Mouse (Mus musculus) intestine, embryonic 14.5 days (tissue): ENCODE data around the gene Pdzk1ip1. TPM values are rescaled to one million over a fixed set of nuclear protein-coding genes. Genes with fewer than 3 reads are reported as not detected.

ENCODE experiments used
- ATAC-seq: fragments of 200-750 bp; cut with Nextera tagmentation; replicated peaks from 2 replicates; pipeline ENCODE4 v1.8.0; 2017; ENCODE audit warnings: low read depth, moderate number of reproducible peaks, moderate TSS enrichment, moderate library complexity; ENCODE audit not compliant: low FRiP score, low TSS enrichment
- DNase-seq: peaks from one replicate; pipeline ENCODE4 v3.0.0-alpha.2; 2018; ENCODE audit warnings: low spot score
- H3K27ac ChIP-seq: fragments of 300-500 bp; sonication (generic); 2 replicates; pipeline ENCODE4 v1.5.1; 2014; ENCODE audit warnings: low read depth, mild to moderate bottlenecking, control low read depth
- H3K27me3 ChIP-seq: fragments of 300-500 bp; sonication (generic); replicated peaks from 2 replicates; pipeline ENCODE4 v1.6.1; 2014; ENCODE audit warnings: low read length, control low read depth; ENCODE audit not compliant: control insufficient read depth, insufficient read depth
- H3K36me3 ChIP-seq: fragments of 300-500 bp; sonication (generic); 2 replicates; pipeline ENCODE4 v1.6.1; 2014; ENCODE audit warnings: low read length, control low read depth; ENCODE audit not compliant: control insufficient read depth, insufficient read depth
- H3K4me1 ChIP-seq: fragments of 300-500 bp; sonication (generic); replicated peaks from 2 replicates; pipeline ENCODE4 v1.6.1; 2014; ENCODE audit warnings: low read length, control low read depth, mixed read lengths; ENCODE audit not compliant: control insufficient read depth, insufficient read depth
- H3K4me2 ChIP-seq: fragments of 300-500 bp; sonication (generic); 2 replicates; pipeline ENCODE4 v1.6.1; 2014; ENCODE audit warnings: low read length
- H3K4me3 ChIP-seq: fragments of 300-500 bp; sonication (generic); 2 replicates; pipeline ENCODE4 v1.5.1; 2014; ENCODE audit warnings: low read depth, low read length, control low read depth, mixed read lengths
- H3K9ac ChIP-seq: fragments of 300-500 bp; sonication (generic); 2 replicates; pipeline ENCODE4 v1.6.1; 2014; ENCODE audit warnings: mild to moderate bottlenecking, low read length
- H3K9me3 ChIP-seq: fragments of 300-500 bp; sonication (generic); 2 replicates; pipeline ENCODE4 v1.6.1; 2016; ENCODE audit warnings: low read length, control low read depth; ENCODE audit not compliant: control insufficient read depth
- WGBS: fragments of 180-500 bp; shearing (Covaris S2); extraction: QIAGEN DNeasy Blood & Tissue Kit; methylation state at CpG from one replicate; pipeline ENCODE4 v1.1.7; 2014; 5-methylcytosine and 5-hydroxymethylcytosine counted together
- polyA plus RNA-seq: library from polyadenylated mRNA; unstranded; fragments of >200 nt; fragmentation: Nextera tagmentation; extraction: Ambion mirVana; gene quantifications from 2 replicates; pipeline ENCODE4 v1.2.1, GENCODE M21; 2014

Gene Pdzk1ip1
- polyA plus RNA-seq, 1 experiment from 2014 or later, result 50.5 TPM

DNA sequence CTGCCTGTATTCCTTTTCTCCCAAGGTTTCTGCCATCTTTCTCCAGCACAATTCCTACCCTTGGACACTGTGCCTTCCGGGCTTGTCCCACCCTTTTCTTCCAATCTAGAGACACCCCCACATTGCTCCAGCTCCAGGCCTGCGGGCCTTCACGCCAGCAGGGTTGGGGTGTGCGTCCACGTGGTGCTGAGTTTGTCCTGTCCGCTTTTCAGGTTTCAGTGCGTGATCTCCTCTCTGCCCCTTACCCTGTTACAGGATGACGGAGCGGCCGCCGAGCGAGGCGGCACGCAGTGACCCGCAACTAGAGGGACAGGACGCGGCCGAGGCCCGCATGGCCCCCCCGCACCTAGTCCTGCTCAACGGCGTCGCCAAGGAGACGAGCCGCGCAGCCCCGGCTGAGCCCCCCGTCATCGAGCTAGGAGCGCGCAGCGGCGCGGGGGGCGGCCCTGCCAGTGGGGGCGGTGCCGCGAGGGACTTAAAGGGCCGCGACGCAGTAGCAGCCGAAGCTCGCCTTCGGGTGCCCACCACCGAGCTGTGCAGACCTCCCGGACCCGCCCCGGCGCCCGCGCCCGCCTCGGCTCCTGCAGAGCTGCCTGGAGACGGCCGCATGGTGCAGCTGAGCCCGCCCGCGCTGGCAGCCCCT, 25.5 kb upstream of the Pdzk1ip1 start:
- peak; percentile 68 for DNase-seq
- ATAC-seq, result peak; percentile 78
- Histone ChIP-seq H3K9me3 (no peaks in the 10 kb centered on the region), H3K27me3 (peaks cover 92% of the 10 kb centered on the region), H3K4me3 (peak overlapping the region; percentile 50), H3K4me2 (peak overlapping the region; percentile 94), H3K4me1 (peaks cover 5% of the 10 kb centered on the region), H3K36me3 (no peaks in the 10 kb centered on the region), H3K27ac (no peak overlapping the region), H3K9ac (peak overlapping the region; percentile 27)
- under 1% methylated on average over 58 of the region's 58 CpGs for WGBS

- Histone ChIP-seq H3K9me3 (no peaks in the 10 kb centered on the region), H3K4me1 (peaks cover 5% of the 10 kb centered on the region), H3K36me3 (no peaks in the 10 kb centered on the region), H3K27ac (no peak overlapping the region), H3K27me3 (peaks cover 85% of the 10 kb centered on the region), H3K4me3 (peak overlapping the region; percentile 50), H3K9ac (peak overlapping the region; percentile 27; the same call in 1 of the 2 replicates), H3K4me2 (peak overlapping the region; percentile 94)
- peak; percentile 26; the same call in 1 of the 2 replicates for ATAC-seq
- 2% methylated on average over 31 of the region's 31 CpGs for WGBS
- no peak for DNase-seq
Measured at GRCm38 (mm10) chr4:115063518-115064239, 24.8 kb upstream of the Pdzk1ip1 start.

DNA sequence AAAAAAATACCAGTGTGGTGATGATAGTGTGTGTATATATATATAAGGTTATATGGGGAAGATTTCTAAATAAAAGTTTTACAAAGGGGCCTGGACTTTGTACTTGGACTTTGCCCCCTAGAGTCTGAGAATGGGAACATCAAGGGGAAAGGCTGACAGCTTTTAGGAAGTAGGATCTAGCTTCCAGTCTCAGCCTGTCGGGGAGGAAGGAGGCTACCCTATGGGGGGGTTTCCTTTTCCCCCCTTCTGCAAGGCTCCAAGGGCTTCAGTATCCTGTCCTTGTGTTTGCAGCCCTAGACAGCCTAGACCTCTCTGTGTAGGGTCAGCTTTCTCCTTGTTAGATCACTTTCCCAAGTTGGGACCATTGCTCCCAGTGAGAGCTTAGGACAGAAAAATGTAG, 16.8 kb upstream of the Pdzk1ip1 start:
- H3K9me3 ChIP-seq, result no peaks in the 10 kb centered on the region
- DNase-seq (no peak), ATAC-seq (no peak)
- H3K4me1 ChIP-seq, result no peaks in the 10 kb centered on the region
- no peaks in the 10 kb centered on the region for H3K36me3 ChIP-seq
- no peak overlapping the region for H3K4me3 ChIP-seq
- H3K9ac ChIP-seq, result no peak overlapping the region
- 56% methylated on average over 1 of the region's 1 CpGs for WGBS
- no peak overlapping the region for H3K27ac ChIP-seq
- H3K27me3 ChIP-seq, result peaks cover 9% of the 10 kb centered on the region; the same call in 1 of the 2 replicates
- no peak overlapping the region for H3K4me2 ChIP-seq

GRCm38 (mm10) chr4:115074789-115075188, 13.7 kb upstream of the Pdzk1ip1 start:
- no peaks in the 10 kb centered on the region for H3K36me3 ChIP-seq
- H3K27me3 ChIP-seq, result no peaks in the 10 kb centered on the region
- ATAC-seq (no peak), DNase-seq (no peak)
- H3K9ac ChIP-seq, result no peak overlapping the region
- no peak overlapping the region for H3K4me3 ChIP-seq
- WGBS, result 87% methylated on average over 1 of the region's 1 CpGs
- no peak overlapping the region for H3K4me2 ChIP-seq
- H3K27ac ChIP-seq, result peak overlapping the region; percentile 27; the same call in 1 of the 2 replicates
- no peaks in the 10 kb centered on the region for H3K9me3 ChIP-seq
- peaks cover 7% of the 10 kb centered on the region; the same call in 1 of the 2 replicates for H3K4me1 ChIP-seq

- 50% methylated on average over 3 of the region's 3 CpGs for WGBS
- H3K4me2 ChIP-seq, result no peak overlapping the region
- peaks cover 8% of the 10 kb centered on the region; the same call in 1 of the 2 replicates for H3K4me1 ChIP-seq
- H3K36me3 ChIP-seq, result no peaks in the 10 kb centered on the region
- H3K9me3 ChIP-seq, result no peaks in the 10 kb centered on the region
- H3K9ac ChIP-seq, result no peak overlapping the region
- H3K27me3 ChIP-seq, result no peaks in the 10 kb centered on the region
- ATAC-seq, result no peak
- no peak overlapping the region for H3K27ac ChIP-seq
- H3K4me3 ChIP-seq, result no peak overlapping the region
- DNase-seq, result no peak
Measured at GRCm38 (mm10) chr4:115075204-115075915, 13.1 kb upstream of the Pdzk1ip1 start.

DNA sequence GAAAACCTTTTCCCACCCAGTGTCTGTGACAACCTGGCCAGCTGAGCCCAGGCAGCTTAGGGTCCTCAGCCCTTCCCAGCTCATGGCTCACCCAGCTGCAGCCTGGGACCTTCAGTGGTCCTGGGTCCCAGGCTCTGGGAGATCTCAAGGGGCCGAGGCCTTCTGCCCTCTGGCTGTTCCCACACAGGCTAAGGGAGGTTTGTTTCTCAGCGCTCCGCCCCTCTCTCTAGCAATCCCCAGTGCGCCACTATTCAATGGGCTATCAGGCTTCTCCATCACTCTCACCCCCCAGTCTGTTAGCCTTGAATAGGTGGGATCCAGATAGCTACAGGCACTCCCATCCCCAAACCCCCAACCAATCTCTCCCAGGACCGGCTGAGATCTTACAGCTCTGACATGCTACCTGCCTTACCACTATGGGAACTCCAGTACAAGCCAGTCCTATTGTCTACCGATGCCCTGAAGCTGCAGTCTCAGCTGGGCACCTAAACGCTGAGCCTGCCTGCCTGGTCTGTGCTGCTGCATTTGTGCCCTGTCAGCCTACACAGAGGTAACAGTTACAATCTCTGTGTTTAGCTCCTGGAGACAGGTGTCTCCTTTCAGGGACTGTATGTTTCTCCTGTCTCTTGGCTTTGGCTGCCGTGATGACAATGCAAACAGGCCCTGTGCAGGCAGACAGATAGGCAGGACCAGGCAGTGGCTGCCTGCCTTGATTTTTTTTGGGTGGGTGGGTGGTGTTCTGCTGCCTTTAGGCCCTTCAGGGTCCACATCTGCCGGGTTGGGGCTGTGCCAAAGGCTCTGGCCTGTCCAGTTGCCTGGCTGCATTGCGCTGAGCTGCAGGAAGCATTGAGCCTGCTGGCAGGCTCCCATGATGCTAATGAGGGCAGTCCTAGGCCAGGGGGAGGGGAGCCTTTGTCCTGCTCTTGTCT, 9.4 kb upstream of the Pdzk1ip1 start:
- H3K4me1 ChIP-seq, result peaks cover 8% of the 10 kb centered on the region; the same call in 1 of the 2 replicates
- H3K9me3 ChIP-seq, result no peaks in the 10 kb centered on the region
- DNase-seq (peak; percentile 66), ATAC-seq (peak; percentile 55; the same call in 1 of the 2 replicates)
- H3K27ac ChIP-seq, result no peak overlapping the region
- no peak overlapping the region for H3K4me3 ChIP-seq
- H3K27me3 ChIP-seq, result no peaks in the 10 kb centered on the region
- no peaks in the 10 kb centered on the region for H3K36me3 ChIP-seq
- H3K9ac ChIP-seq, result no peak overlapping the region
- H3K4me2 ChIP-seq, result no peak overlapping the region
- 29% methylated on average over 10 of the region's 10 CpGs for WGBS

GRCm38 (mm10) chr4:115079821-115080349, 8.6 kb upstream of the Pdzk1ip1 start:
- Histone ChIP-seq H3K27ac (no peak overlapping the region), H3K9me3 (no peaks in the 10 kb centered on the region), H3K4me1 (peaks cover 8% of the 10 kb centered on the region; the same call in 1 of the 2 replicates), H3K36me3 (no peaks in the 10 kb centered on the region), H3K4me2 (no peak overlapping the region), H3K9ac (no peak overlapping the region), H3K27me3 (no peaks in the 10 kb centered on the region), H3K4me3 (no peak overlapping the region)
- WGBS, result 32% methylated on average over 5 of the region's 5 CpGs
- DNase-seq (no peak), ATAC-seq (no peak)
